Mouse (Mus musculus) kidney, postnatal 4 days (tissue): Measurements from ENCODE around the gene Calcoco1.
"Not testable (repeated sequence)": the region's sequence is repeated elsewhere in the genome, so short reads cannot be mapped to it uniquely, and the experiment has no call there.

Source experiments
- DNase-seq, 2 experiments: peaks; one replicate each; pipeline ENCODE4 v3.0.0; 2021; ENCODE audit warnings: mixed read lengths in 2 of 2

The Calcoco1 gene

DNA sequence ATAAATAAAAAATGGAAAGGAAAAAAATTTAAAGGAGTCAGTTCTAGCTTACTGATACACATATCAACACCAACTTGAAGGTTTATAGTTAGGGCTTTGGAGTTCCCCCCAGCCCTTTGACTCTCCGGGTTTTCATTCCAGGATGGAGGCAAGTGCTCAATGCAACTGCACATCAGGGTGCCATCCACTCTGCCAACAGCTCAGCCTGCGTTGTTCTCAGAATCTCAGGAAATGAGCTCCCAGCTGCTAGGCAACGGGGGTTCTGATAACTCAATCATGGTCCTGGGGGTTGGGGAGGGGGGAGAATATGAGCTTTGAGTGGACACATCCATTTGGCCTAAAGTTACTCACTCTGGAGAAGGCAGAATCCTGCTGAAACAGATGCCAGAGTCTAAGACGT is 36.2 kb downstream of the Calcoco1 start:
- no peak for DNase-seq

DNA sequence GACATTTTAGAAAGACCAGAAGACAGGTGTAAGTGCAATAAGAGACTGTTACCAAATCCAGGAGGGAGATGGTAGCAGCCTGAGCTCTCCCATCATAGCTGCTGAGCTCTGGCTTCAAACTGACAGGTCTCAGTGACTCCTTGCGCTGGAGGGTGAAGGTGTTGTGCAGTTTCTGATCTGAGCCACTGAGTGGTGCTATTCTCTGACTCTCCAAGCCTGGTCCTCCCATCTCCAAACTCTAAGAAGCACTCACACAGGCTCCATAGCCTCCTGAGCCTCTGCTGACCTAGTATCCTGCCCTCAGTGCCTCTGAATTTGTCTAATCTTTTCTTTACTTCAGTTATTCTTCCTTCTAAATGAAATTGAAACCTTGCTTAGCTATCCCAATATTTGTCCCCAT is 38.3 kb downstream of the Calcoco1 start:
- DNase-seq: peak in 1 of 2 experiments; percentile 22

DNA sequence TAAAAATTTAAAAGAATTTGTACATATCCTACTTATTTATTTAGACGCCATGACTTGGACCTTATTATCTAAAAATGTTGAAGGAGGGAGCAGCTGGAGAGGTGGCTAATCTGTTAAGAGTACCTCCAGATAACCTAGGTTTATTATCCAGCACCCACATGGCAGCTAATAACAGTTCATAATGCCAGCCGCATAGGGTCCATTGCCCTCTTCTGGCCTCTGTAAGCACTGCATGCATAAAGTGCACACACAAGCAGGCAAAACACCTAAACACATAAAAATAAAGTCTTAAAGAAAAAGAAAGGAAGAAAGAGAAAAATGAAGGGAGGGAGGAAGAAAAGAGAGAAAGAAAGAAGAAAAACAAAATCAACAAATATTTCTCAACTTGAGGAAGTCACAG is 45.6 kb downstream of the Calcoco1 start:
- no peak for DNase-seq

DNA sequence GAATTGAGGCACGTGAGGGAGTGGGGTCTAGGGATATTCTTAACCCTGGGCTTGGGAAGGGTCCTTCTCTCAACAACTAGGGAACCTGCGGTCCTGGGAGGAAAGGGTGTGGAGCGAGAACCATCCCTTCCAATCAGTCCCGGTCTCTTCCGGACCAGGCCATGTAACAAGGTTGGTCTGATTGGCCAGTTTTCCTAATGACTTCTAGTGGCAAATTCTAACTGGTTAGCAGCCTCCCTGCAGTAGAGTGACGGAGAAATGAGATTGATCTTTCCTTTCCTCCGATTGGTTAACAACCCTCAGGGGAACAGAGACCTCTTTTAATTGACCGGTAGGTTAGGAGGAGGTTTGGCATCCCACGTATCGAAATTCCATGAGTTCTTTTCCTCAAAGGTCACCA is 48.4 kb downstream of the Calcoco1 start:
- peak; percentile 58 to 74 for DNase-seq

DNA sequence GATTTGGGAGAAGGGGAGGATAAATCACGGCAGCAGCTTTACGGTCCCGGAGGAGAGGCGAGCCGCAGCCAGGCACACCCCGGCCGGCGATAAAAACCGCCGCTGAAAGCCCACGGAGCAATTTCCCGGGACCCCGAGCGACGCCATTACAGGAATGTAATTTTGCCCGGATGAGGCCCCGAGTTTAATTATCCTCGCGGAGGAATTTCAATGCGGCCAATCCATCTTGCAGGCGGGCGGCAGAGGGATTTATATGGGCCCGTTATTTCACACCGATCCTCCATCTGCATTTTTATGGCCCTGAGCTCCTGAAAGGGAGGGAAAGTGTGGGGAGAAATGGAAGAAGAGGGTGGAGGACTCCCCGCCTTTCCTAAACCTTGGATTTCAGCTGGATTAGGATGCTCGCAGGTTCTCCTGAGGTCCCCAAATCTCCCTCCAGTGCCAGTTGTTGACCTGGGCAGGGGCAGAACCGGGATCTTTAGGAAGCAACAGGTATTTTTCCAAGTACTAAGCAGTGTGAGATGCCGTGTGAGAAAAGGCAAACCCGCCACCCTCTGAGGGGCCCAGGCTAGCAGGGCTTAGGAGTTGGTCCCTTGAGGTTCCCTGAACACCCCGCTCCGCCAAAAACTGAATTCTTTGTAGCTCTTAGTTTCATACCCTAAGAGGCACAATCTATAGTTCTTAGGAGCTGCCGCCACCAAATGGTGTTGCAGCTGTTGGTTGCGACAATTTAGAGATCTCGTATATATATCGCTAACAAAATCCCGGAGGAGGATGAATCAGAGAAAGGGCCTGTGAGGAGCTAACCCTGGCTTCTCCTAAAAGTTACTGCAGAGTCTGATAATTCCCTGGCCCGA is 49.5 kb downstream of the Calcoco1 start, which contains the start of gene Atp5g2:
Gene Atp5g2 (minus strand): TSS at position 138 of the 857 bp plus-strand sequence.
- peak; percentile 64 to 78 for DNase-seq

DNA sequence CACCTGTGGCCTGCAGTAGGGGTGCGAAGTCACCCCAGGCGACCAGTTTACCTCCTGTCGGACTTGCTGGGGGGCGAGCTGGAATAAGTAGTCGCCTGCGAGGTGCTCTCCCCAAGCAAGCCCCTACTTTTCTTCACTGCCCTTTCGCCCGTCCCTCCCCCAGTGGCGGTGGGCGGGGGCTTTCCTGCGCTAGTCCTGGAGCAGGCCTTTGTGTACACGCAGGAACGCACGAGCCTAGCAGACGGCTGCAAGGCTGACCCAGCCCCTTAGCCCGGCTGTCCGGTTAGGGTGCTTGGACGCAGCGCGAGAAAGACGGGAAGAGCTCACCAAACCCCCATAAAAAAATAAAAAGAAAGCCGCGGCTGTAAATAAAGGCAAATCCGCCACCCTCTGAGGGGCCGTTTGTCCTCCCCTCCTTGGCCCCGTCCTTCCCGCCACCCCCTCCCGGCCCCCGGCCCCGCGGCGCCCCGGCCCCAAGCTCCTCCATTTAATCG is 50.2 kb downstream of the Calcoco1 start:
- peak; percentile 91 to 95 for DNase-seq

DNA sequence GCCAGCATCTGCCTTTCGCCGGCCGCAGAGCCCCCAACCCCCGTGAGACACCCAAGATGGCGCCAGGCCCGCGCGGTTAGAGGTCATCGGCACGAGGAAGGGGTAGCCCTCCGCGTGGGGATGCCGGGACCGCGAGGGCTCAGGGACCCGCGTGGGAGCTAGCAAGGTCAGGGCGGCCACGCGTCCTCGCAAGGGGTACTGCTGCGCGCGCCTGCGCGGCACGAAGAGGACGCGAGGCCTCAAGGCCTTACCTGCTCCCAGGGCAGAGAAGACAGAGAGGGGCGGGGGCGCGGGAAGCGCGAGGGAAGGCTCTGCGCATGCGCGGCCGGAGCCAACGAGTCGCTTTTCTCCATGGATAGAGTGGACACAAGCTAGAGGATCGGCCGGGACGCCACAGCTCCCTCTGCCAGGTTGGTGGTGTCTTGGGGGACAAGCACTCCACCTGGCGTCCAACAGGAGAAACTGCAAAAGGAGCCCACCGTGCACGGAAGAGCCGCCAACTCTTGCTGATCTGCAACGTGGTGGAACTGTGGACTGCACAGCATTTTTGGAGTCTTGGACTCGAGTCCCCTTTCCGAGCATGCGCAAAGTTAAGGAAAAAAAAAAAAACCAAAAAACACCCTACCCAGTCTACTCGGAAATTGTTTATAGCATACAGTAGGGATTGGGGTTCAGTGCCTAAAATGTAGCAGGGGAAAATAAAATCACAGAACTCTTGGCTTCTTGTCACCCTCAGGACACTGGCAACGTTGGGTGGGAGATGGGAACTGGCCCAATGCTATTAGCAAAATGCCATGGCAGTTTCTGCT is 51.0 kb downstream of the Calcoco1 start:
- peak; percentile 98 to 99 for DNase-seq

DNA sequence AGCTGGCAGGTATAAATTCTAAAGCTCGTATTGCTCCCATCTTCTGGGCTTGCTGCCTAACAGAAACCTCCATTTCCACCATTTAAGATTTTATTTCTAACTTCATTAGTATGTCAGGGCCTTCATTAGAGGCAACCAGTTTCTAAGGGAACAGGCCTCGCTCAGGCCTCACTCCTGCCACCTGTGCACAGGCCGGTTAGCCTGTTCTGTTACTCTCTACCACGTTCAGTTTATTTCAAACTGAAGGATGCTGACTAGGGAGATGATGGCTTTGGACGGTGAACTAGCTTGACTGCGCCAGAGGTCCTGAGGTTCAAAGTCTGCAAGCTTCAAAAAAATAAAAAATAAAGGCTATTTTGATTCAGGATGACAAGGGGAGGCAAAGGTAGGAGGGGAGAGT is 51.7 kb downstream of the Calcoco1 start:
- peak in 1 of 2 experiments; percentile 33 for DNase-seq

DNA sequence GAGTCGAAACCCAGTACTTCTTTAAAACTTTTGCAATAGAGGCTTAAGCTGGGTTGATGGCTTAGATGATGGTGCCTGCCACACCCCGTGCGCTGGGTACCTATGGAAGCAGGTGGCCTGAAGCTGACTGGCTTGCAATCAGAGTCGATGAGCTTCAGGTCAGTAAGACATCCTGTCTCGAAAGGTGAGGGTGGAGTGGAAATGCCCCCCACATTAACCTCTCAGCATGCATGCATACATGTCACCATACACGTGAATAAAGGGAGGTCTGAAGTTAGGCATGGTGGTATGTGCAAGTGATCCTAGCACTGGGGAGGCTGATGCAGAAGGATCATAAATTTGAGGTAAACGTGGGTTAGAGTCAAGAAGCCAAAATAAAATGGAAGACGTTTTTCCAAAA is 52.4 kb downstream of the Calcoco1 start:
- no peak for DNase-seq

DNA sequence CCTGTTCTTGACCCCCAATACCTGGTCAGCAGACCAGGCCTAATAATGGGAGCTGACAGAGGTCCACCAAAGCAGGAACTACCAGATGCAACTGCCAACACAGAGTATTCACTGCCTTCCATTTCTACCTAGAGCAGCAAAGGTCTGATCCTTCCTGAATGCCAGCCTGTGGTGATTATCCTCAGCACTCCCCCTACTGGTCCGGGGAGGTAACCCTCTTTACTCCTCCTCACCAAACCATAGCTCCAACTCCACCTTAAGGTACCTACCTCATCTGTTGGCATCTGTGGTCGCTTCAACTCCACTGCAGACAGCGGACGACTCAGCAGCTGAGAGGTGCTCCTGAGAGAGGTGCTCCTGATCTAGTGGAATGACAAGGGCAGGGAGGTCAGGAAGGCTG is 56.5 kb downstream of the Calcoco1 start:
- peak; percentile 73 to 78 for DNase-seq

DNA sequence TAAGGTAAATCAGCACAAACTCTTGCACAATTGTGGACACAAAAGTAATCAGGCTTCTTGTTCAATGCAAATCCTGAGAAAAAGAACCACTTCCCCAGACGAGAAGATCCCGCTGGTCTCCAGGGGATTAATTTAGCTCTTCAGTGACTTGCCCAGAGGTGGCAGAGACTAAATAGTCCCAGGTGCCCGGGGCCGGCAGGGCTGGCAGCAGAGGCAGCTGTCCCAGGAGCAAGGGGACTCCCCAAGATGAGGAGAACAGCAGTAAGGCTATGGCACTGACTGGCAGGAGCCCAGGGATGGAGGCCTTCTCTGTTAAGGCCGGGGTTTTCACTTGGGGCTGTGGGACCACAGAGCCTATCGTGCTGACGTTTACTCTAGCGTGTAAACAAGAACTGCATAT is 58.2 kb downstream of the Calcoco1 start:
- no peak for DNase-seq

DNA sequence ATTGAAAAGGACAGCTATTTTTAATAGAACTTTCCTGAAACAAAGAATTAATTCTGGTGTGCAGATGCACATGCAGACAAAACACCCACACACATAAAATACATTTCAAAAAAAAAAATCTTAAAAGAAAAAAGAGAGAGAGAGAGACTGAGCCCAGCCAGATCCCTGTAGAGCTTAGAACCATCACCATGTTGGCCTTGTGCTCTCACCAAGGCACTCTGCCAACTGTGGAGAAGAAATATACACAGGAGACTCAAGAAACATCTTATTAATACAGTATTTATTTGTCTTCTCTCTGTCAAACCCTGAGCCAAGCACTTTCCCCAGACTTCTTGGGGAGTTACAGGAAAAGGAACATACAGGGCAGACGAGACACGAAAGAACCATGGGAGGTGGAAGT is 59.4 kb downstream of the Calcoco1 start:
- not testable (repeated sequence) for DNase-seq

DNA sequence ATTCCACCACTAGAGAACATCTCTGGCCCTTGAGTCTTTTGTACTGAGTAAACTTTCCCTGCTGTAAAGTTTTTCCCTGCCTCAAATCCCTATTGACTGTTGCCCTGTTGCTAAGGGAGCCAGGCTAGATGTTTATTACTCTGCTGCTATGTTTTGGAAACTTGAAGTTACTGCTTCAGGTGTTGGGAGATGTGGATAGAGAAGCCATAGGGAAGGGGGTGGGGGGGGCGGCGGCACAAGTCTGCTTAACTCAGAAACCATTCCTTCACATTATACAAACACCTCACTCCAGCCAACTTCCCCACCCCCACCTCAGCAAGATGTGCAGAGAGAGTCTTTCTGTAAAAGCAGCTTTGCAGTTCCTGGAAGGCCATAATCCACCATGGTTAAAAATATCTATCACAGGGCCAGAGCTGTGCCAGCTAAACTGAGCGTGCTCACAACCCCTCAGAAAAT is 64.0 kb downstream of the Calcoco1 start:
- no peak for DNase-seq
